Mouse (Mus musculus) forebrain, embryonic 16.5 days (tissue): ENCODE results near the gene Gm10354. TPM values are rescaled to one million over a fixed set of nuclear protein-coding genes. Genes with fewer than 3 reads are reported as not detected.
"Not testable (repeated sequence)": the region's sequence is repeated elsewhere in the genome, so short reads cannot be mapped to it uniquely, and the experiment has no call there.

Source experiments
- ATAC-seq: fragments of 200-750 bp; cut with Nextera tagmentation; 2 replicates; pipeline ENCODE4 v1.8.0; 2017; ENCODE audit warnings: mild to moderate bottlenecking, moderate library complexity
- H3K27ac ChIP-seq: fragments of 300-500 bp; sonication (generic); 2 replicates; pipeline ENCODE4 v1.5.1; 2014; ENCODE audit warnings: low read length, control low read depth
- H3K27me3 ChIP-seq: fragments of 300-500 bp; sonication (generic); replicated peaks from 2 replicates; pipeline ENCODE4 v1.6.1; 2014; ENCODE audit warnings: low read length; ENCODE audit not compliant: control insufficient read depth, insufficient read depth
- H3K36me3 ChIP-seq: fragments of 300-500 bp; sonication (generic); 2 replicates; pipeline ENCODE4 v1.6.1; 2014; ENCODE audit not compliant: control insufficient read depth, insufficient read depth
- H3K4me1 ChIP-seq: fragments of 300-500 bp; sonication (generic); replicated peaks from 2 replicates; pipeline ENCODE4 v1.6.1; 2014; ENCODE audit warnings: low read length; ENCODE audit not compliant: control insufficient read depth, insufficient read depth
- H3K4me2 ChIP-seq: fragments of 300-500 bp; sonication (generic); 2 replicates; pipeline ENCODE4 v1.6.1; 2014; ENCODE audit warnings: mild to moderate bottlenecking, low read length, control low read depth
- H3K4me3 ChIP-seq: fragments of 300-500 bp; sonication (generic); replicated peaks from 2 replicates; pipeline ENCODE4 v1.5.1; 2014; ENCODE audit warnings: mild to moderate bottlenecking, low read length, control low read depth
- H3K9ac ChIP-seq: fragments of 300-500 bp; sonication (generic); replicated peaks from 2 replicates; pipeline ENCODE4 v1.6.1; 2014; ENCODE audit warnings: low read depth, low read length, control low read depth
- H3K9me3 ChIP-seq: fragments of 300-500 bp; sonication (generic); 2 replicates; pipeline ENCODE4 v1.6.1; 2016; ENCODE audit warnings: low read length; ENCODE audit not compliant: control insufficient read depth
- WGBS: fragments of 180-500 bp; shearing (Covaris S2); extraction: QIAGEN DNeasy Blood & Tissue Kit; methylation state at CpG from one replicate; pipeline ENCODE4 v1.1.7; 2014; 5-methylcytosine and 5-hydroxymethylcytosine counted together
- polyA plus RNA-seq: library from polyadenylated mRNA; unstranded; fragments of >200 nt; fragmentation: Nextera tagmentation; extraction: Ambion mirVana; gene quantifications from 2 replicates; pipeline ENCODE4 v1.2.1, GENCODE M21; 2015

Gm10354 gene
- not detected in 2 replicates for polyA plus RNA-seq

DNA sequence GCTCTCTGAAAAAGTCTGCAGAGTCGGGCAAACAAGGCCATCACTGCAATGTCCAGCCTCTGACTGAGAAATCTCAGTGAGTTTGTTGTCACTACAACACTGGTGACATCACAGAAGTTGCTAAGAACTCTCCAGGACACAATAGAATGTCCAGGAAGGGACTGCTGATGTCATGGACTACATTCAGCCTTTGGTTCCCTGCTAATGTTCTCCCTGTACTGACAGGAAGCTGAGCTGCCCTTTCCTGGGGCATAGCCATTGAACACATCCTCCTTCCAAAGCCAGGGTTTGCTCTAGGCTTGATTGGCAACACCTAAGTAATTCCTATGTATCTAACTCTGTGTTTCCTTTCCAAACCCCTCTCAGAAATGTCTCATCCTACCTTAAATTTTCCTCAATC is at the start of gene Gm10354:
Gene Gm10354 (minus strand): TSS at position 101 of the 400 bp plus-strand sequence.
- not testable (repeated sequence) for H3K4me3 ChIP-seq, H3K36me3 ChIP-seq, H3K27me3 ChIP-seq, H3K9ac ChIP-seq, ATAC-seq, H3K27ac ChIP-seq, H3K4me1 ChIP-seq, H3K4me2 ChIP-seq
- no CpG with 5 or more reads among the region's 1 CpGs for WGBS
- H3K9me3 ChIP-seq: peaks cover 11% of the 10 kb centered on the region

DNA sequence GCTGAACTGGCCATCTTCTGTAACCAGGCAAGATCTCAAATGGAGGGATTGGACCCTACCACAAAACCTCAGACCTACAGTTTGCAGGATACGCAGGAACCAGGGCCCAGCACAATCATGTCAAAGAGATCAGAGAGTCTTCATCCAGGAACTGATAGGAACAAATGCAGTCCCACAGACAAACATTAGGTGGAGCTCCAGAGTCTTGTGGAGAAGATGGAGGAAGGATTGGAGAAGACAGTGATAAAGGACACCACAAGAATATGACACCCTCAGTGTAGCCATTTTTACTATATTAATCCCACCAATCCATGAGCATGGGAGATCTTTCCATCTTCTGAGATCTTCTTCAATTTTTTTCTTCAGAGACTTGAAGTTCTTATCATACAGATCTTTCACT is 45.6 kb upstream of the Gm10354 start:
- not testable (repeated sequence) for H3K27ac ChIP-seq, H3K4me2 ChIP-seq, H3K4me3 ChIP-seq, H3K27me3 ChIP-seq, H3K36me3 ChIP-seq, H3K4me1 ChIP-seq, ATAC-seq, H3K9ac ChIP-seq
- H3K9me3 ChIP-seq: peaks cover 17% of the 10 kb centered on the region
- WGBS: 83% methylated on average over 1 of the region's 1 CpGs

DNA sequence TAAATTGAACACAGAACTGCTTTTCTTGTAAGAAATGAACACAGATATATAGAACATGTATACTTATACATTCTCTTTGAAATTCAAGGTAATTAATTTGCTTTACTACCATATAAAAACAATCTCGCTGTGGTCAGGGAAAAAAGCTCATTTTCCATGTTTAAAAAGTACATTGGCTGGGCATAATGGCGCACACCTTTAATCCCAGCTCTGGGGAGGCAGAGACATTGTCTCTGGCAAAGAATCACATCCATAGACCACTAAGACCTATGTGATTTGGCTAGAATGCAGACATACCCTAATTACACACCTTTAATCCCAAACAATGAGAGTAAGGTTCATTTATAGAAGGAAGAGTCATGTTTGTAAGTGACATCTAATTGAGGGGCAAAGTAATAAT is 41.3 kb upstream of the Gm10354 start:
- not testable (repeated sequence) for ATAC-seq

DNA sequence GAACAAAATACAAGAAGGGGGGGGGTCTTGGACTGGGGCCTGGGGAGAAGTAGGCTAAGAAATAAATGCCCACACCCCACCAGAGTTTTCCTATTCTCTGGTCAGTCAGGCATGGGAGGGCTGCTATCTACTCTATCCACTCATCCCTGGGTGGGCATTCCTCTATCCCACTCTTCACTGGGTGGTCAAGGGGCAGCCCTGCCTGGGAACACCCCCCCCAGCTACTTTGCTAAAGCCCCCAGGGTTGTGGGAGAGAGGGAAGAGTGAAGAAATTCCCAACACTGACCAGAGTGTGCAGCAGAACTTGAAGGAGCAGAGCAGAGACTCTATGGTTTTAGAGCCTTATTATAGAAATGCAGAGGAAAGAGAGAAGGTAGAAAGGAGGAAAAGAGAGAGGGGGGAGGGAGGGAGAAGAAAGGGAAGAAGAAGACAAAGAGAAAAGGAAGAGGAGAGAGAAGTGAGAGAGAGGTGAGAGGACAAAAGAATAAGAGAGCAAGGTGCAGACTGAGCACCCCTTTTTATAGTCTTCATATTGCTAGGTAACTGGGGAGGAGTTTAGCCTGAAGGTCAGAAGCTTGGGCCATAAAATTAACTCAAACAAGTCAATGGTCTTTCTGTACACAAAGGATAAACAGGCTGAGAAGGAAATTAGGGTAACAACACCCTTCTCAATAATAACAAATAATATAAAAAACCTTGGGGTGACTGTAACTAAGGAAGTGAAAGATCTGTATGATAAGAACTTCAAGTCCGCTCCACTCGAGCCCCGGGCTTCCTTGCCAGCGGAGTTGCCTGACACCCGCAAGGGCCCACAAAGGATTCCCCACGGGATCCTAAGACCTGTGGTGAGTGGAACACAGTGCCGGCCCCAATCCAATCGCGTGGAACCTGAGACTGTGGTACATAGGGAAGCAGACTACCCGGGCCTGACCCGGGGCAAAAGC is 32.2 kb upstream of the Gm10354 start:
- not testable (repeated sequence) for H3K4me3 ChIP-seq

More for the DNA sequence above, 41.3 kb upstream of the Gm10354 start:
- not testable (repeated sequence) for H3K36me3 ChIP-seq, H3K27ac ChIP-seq, H3K9ac ChIP-seq, H3K4me3 ChIP-seq, H3K4me1 ChIP-seq, H3K27me3 ChIP-seq, H3K4me2 ChIP-seq
- 64% methylated on average over 2 of the region's 2 CpGs for WGBS
- H3K9me3 ChIP-seq: peaks cover 12% of the 10 kb centered on the region

DNA sequence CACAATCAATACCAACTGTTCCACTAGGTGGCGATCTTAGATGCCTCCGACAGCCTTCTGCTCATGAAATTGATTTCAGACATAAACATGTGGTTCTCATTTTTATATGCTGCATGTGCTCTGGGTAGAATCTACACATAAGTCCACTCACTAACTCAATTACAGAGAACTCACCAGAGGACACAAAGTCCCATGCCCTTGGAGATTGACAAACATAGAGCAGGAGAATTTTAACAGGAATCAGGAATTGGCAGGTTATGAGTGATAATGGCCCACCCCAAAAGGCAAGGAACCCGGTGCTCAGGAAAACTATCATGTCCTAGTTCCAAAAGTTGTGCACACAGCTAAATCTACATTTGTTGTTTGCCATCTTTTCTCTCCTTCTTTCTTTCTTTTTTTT is 28.2 kb upstream of the Gm10354 start:
- not testable (repeated sequence) for H3K4me3 ChIP-seq, H3K4me2 ChIP-seq, H3K9ac ChIP-seq, H3K36me3 ChIP-seq, ATAC-seq, H3K27me3 ChIP-seq, H3K27ac ChIP-seq, H3K4me1 ChIP-seq
- 59% methylated on average over 3 of the region's 3 CpGs for WGBS
- H3K9me3 ChIP-seq: peaks cover 21% of the 10 kb centered on the region

More for the DNA sequence above, 32.2 kb upstream of the Gm10354 start:
- H3K27ac ChIP-seq, H3K36me3 ChIP-seq, ATAC-seq, H3K4me2 ChIP-seq, H3K27me3 ChIP-seq, H3K9ac ChIP-seq, H3K4me1 ChIP-seq: not testable (repeated sequence)
- peaks cover 10% of the 10 kb centered on the region for H3K9me3 ChIP-seq
- 82% methylated on average over 11 of the region's 11 CpGs for WGBS

DNA sequence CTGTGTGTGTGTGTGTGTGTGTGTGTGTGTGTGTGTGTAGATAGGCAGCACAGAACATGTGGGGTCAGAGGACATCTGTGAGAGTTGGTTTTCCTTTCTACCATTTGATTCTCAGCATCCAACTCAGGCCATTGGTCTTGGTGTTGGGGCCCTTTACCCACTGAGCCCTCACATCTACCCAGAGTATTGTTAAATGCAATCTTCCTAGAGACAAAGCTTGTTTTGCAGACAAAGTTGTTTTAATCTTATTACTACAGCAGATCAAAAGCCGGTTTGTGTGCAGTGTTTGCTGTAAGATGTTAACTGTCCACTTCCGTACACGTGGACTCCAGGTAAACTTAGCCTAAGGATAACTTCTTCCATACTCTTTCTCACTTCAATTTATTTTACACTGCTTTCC is 27.6 kb upstream of the Gm10354 start:
- H3K27ac ChIP-seq, H3K27me3 ChIP-seq, H3K4me1 ChIP-seq, H3K36me3 ChIP-seq, H3K4me3 ChIP-seq, ATAC-seq, H3K4me2 ChIP-seq, H3K9ac ChIP-seq: not testable (repeated sequence)
- WGBS: 68% methylated on average over 3 of the region's 3 CpGs
- peaks cover 20% of the 10 kb centered on the region for H3K9me3 ChIP-seq

DNA sequence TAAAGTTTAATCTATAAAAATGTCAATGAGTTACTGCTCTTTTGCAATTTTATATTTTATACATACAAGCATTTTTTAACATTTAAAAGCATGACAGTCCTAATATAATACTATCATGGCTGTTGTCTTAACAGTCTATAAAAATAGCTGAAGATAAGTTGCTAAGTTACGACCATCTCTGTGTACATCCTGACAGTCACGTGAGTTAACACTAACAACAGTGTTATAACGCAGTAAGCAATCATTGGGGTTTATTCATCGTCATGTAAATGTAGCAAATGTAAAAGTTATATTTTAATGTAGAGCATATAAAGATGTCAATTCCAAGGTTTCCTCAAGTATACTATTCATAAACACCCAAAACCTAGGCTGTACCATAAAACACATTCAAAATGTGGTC is 26.8 kb upstream of the Gm10354 start:
- H3K36me3 ChIP-seq, H3K27me3 ChIP-seq, H3K4me2 ChIP-seq, H3K4me3 ChIP-seq, ATAC-seq, H3K4me1 ChIP-seq, H3K27ac ChIP-seq, H3K9ac ChIP-seq: not testable (repeated sequence)
- H3K9me3 ChIP-seq: peaks cover 15% of the 10 kb centered on the region
- WGBS: 58% methylated on average over 2 of the region's 4 CpGs

DNA sequence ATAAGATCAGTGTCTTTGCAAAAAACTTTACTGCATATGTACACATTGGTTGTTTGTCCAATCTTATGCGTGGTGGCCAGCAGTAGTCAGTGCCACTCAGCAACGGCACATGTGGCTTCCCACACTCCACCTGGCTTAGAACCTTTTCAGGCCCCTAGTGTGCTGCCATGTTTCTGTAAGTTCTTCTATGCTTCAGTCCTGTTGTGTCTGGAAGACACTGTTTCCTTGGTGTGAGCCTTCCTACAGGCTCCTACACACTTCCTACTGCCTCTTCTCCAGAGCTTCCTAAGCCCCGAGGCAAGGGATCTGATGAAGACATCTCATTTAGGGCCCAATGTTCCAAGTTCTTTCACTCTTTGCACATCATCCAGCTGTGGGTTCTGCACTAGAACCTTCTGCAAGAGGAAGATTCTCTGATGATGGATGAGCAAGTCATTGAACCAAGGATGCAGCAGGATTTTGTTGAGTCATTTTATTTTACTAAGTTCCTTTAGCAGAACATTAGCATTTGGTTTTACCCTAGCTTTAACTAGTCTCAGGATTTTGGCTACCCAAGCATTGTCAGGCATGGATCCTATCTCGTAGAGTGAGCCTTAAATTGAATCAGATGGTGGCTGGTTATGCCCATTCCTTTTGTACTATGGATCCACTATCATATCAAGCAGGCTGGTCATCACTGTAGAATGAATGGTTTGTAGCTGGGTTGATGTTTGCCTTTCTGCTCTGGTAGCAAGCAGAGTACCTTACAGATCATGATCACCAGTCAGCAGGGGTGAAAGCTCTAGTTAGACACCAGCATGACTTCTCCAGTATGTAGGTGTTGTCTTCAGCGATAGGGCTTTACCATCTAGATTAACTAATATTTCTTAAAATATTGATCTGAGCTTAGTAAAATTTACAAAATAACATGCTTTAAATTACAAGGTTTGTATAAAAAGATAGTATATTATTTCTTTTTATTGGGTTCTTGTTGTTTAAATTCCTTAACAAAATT is 26.1 kb upstream of the Gm10354 start:
- not testable (repeated sequence) for H3K4me3 ChIP-seq

DNA sequence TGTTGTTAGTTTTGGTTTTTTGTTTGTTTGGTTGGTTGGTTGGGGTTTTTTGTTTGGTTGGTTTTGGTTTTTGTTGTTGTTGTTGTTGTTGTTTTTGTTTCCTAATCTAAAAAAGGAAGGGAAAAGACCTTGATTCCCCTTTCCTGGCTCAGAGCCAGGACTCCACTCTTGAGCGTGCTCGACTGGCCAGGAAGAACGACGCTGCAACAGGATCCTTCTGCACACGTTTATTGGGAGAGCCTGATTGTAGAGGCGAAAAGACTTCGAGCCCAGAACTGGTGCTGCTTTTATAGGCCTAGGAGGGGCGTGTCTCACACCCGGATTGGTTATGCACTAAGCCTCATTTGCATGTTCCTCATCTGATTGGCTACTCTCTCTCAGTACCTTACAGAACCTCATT is 19.3 kb upstream of the Gm10354 start:
- H3K9me3 ChIP-seq: peaks cover 20% of the 10 kb centered on the region
- not testable (repeated sequence) for H3K36me3 ChIP-seq, H3K9ac ChIP-seq, H3K27ac ChIP-seq, ATAC-seq, H3K4me3 ChIP-seq, H3K4me1 ChIP-seq, H3K4me2 ChIP-seq, H3K27me3 ChIP-seq
- 81% methylated on average over 9 of the region's 9 CpGs for WGBS

More for the DNA sequence above, 26.1 kb upstream of the Gm10354 start:
- peak; percentile 52; the same call in 1 of the 2 replicates for ATAC-seq
- H3K4me1 ChIP-seq, H3K4me2 ChIP-seq, H3K9ac ChIP-seq, H3K27ac ChIP-seq, H3K27me3 ChIP-seq, H3K36me3 ChIP-seq: not testable (repeated sequence)
- peaks cover 16% of the 10 kb centered on the region for H3K9me3 ChIP-seq
- 74% methylated on average over 5 of the region's 5 CpGs for WGBS
